Mouse (Mus musculus) liver, embryonic 16.5 days (tissue): ENCODE results near the gene Dbh. TPM values are rescaled to one million over a fixed set of nuclear protein-coding genes. Genes with fewer than 3 reads are reported as not detected.
A peak's percentile ranks its signal among the peaks of the same experiment; 100 is the strongest.

Experiments used
- ATAC-seq: fragments of 200-750 bp; cut with Nextera tagmentation; 2 replicates; pipeline ENCODE4 v1.8.0; 2017; ENCODE audit warnings: low read depth, mild to moderate bottlenecking, moderate number of reproducible peaks, moderate library complexity
- H3K27ac ChIP-seq: fragments of 300-500 bp; sonication (generic); 2 replicates; pipeline ENCODE4 v1.5.1; 2014; ENCODE audit warnings: mild to moderate bottlenecking, low read length
- H3K27me3 ChIP-seq: fragments of 300-500 bp; sonication (generic); 2 replicates; pipeline ENCODE4 v1.6.1; 2014; ENCODE audit warnings: low read depth, low read length, mixed read lengths; ENCODE audit not compliant: control insufficient read depth, insufficient read depth
- H3K36me3 ChIP-seq: fragments of 300-500 bp; sonication (generic); 2 replicates; pipeline ENCODE4 v1.6.1; 2014; ENCODE audit warnings: mild to moderate bottlenecking; ENCODE audit not compliant: control insufficient read depth, insufficient read depth
- H3K4me1 ChIP-seq: fragments of 300-500 bp; sonication (generic); 2 replicates; pipeline ENCODE4 v1.6.1; 2014; ENCODE audit warnings: low read depth, low read length, mixed read lengths; ENCODE audit not compliant: control insufficient read depth
- H3K4me2 ChIP-seq: fragments of 300-500 bp; sonication (generic); 2 replicates; pipeline ENCODE4 v1.6.1; 2014; ENCODE audit warnings: low read depth, low read length, mixed read lengths
- H3K4me3 ChIP-seq: fragments of 300-500 bp; sonication (generic); 2 replicates; pipeline ENCODE4 v1.5.1; 2014; ENCODE audit warnings: low read depth, mild to moderate bottlenecking, low read length
- H3K9ac ChIP-seq: fragments of 300-500 bp; sonication (generic); 2 replicates; pipeline ENCODE4 v1.6.1; 2014; ENCODE audit warnings: low read depth, low read length
- H3K9me3 ChIP-seq: fragments of 300-500 bp; sonication (generic); replicated peaks from 2 replicates; pipeline ENCODE4 v1.6.1; 2016; ENCODE audit warnings: low read length; ENCODE audit not compliant: control insufficient read depth
- WGBS: fragments of 180-500 bp; shearing (Covaris S2); extraction: QIAGEN DNeasy Blood & Tissue Kit; methylation state at CpG from one replicate; pipeline ENCODE4 v1.1.7; 2014; ENCODE audit not compliant: insufficient replicate concordance; 5-methylcytosine and 5-hydroxymethylcytosine counted together
- polyA plus RNA-seq: library from polyadenylated mRNA; unstranded; fragments of >200 nt; fragmentation: Nextera tagmentation; extraction: Ambion mirVana; gene quantifications from 2 replicates; pipeline ENCODE4 v1.2.1, GENCODE M21; 2015

The Dbh gene
- polyA plus RNA-seq, result 0.07 and 0.15 TPM in 2 replicates

- Histone ChIP-seq H3K4me3 (no peak within 1 kb of the TSS), H3K4me1 (no peaks in the 10 kb centered on the region), H3K27ac (no peak within 1 kb of the TSS), H3K9ac (no peak within 1 kb of the TSS), H3K4me2 (no peak within 1 kb of the TSS), H3K27me3 (no peaks in the 10 kb centered on the region), H3K36me3 (no peaks in the 10 kb centered on the region), H3K9me3 (no peaks in the 10 kb centered on the region)
- WGBS, result 60% methylated on average over 12 of the region's 12 CpGs
- ATAC-seq, result no peak
Measured at GRCm38 (mm10) chr2:27164796-27165590, at the start of gene Dbh. Gene Dbh (plus strand): TSS chr2:27165233.

DNA sequence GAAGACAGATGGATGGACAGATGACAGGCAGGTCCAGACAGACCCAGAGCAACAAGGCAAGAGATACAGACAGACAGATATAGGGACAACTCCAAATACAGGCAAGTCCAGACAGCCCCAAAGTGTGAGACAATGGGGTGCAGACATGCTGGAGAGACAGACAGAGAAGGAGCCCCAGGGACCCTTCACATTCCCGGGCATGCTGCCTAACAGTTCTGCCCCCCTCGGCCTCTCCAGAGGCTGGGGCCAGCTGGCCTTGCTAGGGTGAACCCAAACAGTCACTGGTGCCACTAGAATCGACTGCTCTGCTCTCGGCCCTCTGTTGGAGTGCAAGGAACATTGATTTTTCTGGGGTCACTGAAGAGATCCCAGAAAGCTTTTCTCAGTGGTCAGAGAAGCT, 46.6 kb upstream of the Dbh start:
- ATAC-seq, result no peak
- H3K4me2 ChIP-seq, result no peak overlapping the region
- H3K9me3 ChIP-seq, result no peaks in the 10 kb centered on the region
- no peak overlapping the region for H3K9ac ChIP-seq
- no peaks in the 10 kb centered on the region for H3K36me3 ChIP-seq
- no peaks in the 10 kb centered on the region for H3K27me3 ChIP-seq
- WGBS, result 41% methylated on average over 4 of the region's 4 CpGs
- no peak overlapping the region for H3K4me3 ChIP-seq
- no peak overlapping the region for H3K27ac ChIP-seq
- no peaks in the 10 kb centered on the region for H3K4me1 ChIP-seq

DNA sequence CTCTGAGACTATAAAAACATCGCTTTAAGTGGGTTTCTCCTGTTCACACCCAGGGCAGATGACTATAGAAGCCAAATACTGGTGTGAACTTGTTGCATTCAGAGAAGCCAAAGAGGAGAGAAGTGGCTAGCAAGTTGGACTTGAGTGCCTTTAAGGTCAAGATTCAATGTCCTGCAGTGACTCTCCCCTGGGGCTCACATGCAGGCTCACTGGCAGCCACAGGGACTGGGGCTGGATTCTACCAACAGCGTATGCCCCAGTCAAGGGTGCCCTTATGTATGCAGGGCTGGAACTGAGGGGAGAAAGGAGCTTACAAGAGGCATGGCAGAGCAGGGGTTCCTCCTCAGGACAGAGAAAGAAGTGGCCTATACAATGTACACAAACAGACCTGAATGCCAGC, 45.3 kb upstream of the Dbh start:
- Histone ChIP-seq H3K4me3 (no peak overlapping the region), H3K9ac (no peak overlapping the region), H3K9me3 (no peaks in the 10 kb centered on the region), H3K4me2 (no peak overlapping the region), H3K27ac (no peak overlapping the region), H3K4me1 (no peaks in the 10 kb centered on the region), H3K36me3 (no peaks in the 10 kb centered on the region), H3K27me3 (no peaks in the 10 kb centered on the region)
- 66% methylated on average over 2 of the region's 2 CpGs for WGBS
- ATAC-seq, result no peak

- Histone ChIP-seq H3K4me3 (no peak overlapping the region), H3K9ac (no peak overlapping the region), H3K4me1 (no peaks in the 10 kb centered on the region), H3K27me3 (no peaks in the 10 kb centered on the region), H3K4me2 (no peak overlapping the region), H3K27ac (no peak overlapping the region), H3K36me3 (no peaks in the 10 kb centered on the region), H3K9me3 (no peaks in the 10 kb centered on the region)
- ATAC-seq, result no peak
- WGBS, result 71% methylated on average over 8 of the region's 8 CpGs
Measured at GRCm38 (mm10) chr2:27120241-27120641, 44.8 kb upstream of the Dbh start.

DNA sequence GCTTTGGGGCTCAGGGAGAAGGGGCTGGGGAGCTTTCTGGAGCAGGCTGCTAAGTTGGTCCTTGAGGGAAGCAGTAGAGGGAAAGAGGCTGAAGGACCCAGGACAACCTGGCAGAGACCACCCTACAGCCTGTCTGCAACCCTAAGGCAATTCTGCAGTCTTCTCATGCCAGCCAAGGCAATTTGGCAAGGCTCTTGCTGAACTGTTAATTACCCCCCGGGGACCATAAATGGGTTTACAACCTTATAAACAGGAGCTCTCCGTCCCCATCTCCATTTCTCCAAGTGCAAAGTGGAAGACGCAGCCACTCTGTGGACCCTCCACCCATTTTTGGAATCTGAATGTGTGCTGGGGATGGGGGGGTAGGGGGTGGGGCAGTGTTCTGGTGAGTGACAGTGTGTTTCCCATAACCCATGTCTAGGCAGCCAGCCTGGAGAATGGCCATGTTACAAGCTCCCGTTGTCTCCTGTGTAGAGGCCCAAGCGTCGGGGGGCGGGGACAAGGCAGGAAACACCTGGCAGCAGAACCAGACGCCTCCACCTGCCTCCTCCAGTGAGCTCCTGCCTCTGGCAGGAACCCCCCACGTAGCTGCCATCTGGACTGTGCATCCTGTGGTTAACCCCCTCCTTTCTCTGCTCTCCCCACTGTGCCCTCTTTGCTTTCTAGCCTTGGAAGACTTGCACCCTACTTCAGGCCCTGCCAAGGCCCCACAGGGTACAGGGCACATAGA, 43.2 kb upstream of the Dbh start:
- no peaks in the 10 kb centered on the region for H3K9me3 ChIP-seq
- no peak overlapping the region for H3K4me2 ChIP-seq
- H3K27me3 ChIP-seq, result no peaks in the 10 kb centered on the region
- no peak overlapping the region for H3K27ac ChIP-seq
- WGBS, result 15% methylated on average over 9 of the region's 9 CpGs
- no peak overlapping the region for H3K9ac ChIP-seq
- no peaks in the 10 kb centered on the region for H3K4me1 ChIP-seq
- peak; percentile 27; the same call in 1 of the 2 replicates for ATAC-seq
- H3K4me3 ChIP-seq, result no peak overlapping the region
- no peaks in the 10 kb centered on the region for H3K36me3 ChIP-seq

DNA sequence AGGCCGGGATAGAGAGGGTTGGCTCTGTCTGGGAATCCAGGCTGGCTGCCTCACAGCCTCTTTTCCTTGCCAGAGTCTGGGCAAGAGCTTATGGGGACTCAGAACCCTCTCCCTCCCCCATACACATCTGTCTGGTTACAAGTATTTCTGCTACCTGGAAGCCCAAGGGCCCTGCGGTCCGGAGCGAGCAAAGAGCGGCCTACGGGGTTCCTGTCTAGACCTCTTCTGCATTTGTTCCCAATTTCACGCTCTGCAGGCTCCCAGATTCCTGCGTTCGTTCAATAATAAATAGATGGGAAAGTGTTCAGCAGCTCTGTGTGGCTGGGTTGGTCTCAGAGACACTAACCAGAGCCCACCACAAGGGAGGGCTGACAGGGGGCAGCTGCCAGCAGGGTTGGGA, 42.5 kb upstream of the Dbh start:
- Histone ChIP-seq H3K4me2 (no peak overlapping the region), H3K4me3 (no peak overlapping the region), H3K27me3 (no peaks in the 10 kb centered on the region), H3K9me3 (no peaks in the 10 kb centered on the region), H3K36me3 (no peaks in the 10 kb centered on the region), H3K9ac (no peak overlapping the region), H3K27ac (no peak overlapping the region), H3K4me1 (no peaks in the 10 kb centered on the region)
- ATAC-seq, result no peak
- WGBS, result 45% methylated on average over 9 of the region's 9 CpGs

- Histone ChIP-seq H3K9ac (no peak overlapping the region), H3K4me1 (no peaks in the 10 kb centered on the region), H3K4me3 (no peak overlapping the region), H3K4me2 (no peak overlapping the region), H3K27ac (no peak overlapping the region), H3K9me3 (no peaks in the 10 kb centered on the region), H3K27me3 (no peaks in the 10 kb centered on the region), H3K36me3 (no peaks in the 10 kb centered on the region)
- no peak for ATAC-seq
- WGBS, result 69% methylated on average over 4 of the region's 4 CpGs
Measured at GRCm38 (mm10) chr2:27123121-27123520, 41.9 kb upstream of the Dbh start.

- Histone ChIP-seq H3K9ac (no peak overlapping the region), H3K4me2 (no peak overlapping the region), H3K36me3 (no peaks in the 10 kb centered on the region), H3K9me3 (no peaks in the 10 kb centered on the region), H3K27ac (no peak overlapping the region), H3K27me3 (no peaks in the 10 kb centered on the region), H3K4me1 (no peaks in the 10 kb centered on the region), H3K4me3 (no peak overlapping the region)
- 25% methylated on average over 10 of the region's 10 CpGs for WGBS
- no peak for ATAC-seq
Measured at GRCm38 (mm10) chr2:27125979-27126378, 39.1 kb upstream of the Dbh start.

- Histone ChIP-seq H3K4me3 (no peak overlapping the region), H3K27me3 (no peaks in the 10 kb centered on the region), H3K4me1 (no peaks in the 10 kb centered on the region), H3K36me3 (no peaks in the 10 kb centered on the region), H3K4me2 (no peak overlapping the region), H3K9ac (no peak overlapping the region), H3K9me3 (no peaks in the 10 kb centered on the region), H3K27ac (no peak overlapping the region)
- ATAC-seq, result no peak
- WGBS, result 63% methylated on average over 4 of the region's 4 CpGs
Measured at GRCm38 (mm10) chr2:27126496-27126895, 38.5 kb upstream of the Dbh start.
